Mouse (Mus musculus): ENCODE results near the gene Alkbh1.

DNA sequence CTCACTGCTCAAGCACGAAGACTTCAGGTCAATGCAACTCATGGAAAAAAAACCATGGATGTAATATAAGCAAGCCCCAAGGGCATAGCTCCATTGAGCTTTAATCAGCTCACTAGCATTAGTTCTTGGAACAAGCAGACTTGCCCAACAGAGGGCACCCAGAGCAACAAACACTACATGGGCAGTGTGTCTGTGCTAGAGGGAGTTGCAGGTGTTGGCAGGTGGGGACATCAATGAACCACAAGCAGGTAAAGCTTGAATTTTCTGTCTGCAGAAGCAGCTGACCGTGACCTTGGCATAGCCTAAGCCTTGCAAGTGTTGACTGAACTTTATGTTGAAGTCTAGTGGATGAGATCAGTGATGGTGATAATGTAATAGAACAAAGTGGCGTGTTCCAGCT is 30.9 kb upstream of the Alkbh1 start:
- TF ChIP-seq POLR2A (IDR thresholded peaks at IDR 0.05; ENCODE audit: control insufficient read depth in 1 of 2, insufficient read depth in 1 of 2, low read depth in 1 of 2, low read length in 2 of 2, poor library complexity in 1 of 2) (no peak), E2F4 (IDR thresholded peaks at IDR 0.05; ENCODE audit: borderline replicate concordance, low read depth, low read length) (no peak), CTCF (IDR thresholded peaks at IDR 0.05 in 2 of 3, conservative IDR thresholded peaks at IDR 0.05 in 1 of 3; ENCODE audit: control insufficient read depth in 1 of 3, insufficient read depth in 1 of 3, low read depth in 2 of 3, low read length in 3 of 3, poor library complexity in 1 of 3, severe bottlenecking in 1 of 3) (no peak), GATA1 (IDR thresholded peaks at IDR 0.05; ENCODE audit: low read depth, low read length) (no peak), ZNF384 (IDR thresholded peaks at IDR 0.05; ENCODE audit: low read depth, low read length) (no peak)
